Mouse (Mus musculus): Measurements from ENCODE around the gene Slc23a4. TPM values are rescaled to one million over a fixed set of nuclear protein-coding genes. Genes with fewer than 3 reads are reported as not detected.

The Slc23a4 gene
- polyA plus RNA-seq, 1 experiment = 0.84 TPM

GRCm38 (mm10) chr6:34914462-34914861 is 73.7 kb downstream of the Slc23a4 start:
- no peak for DNase-seq (ENCODE audit: extremely low spot score in 1 of 2, low spot score in 1 of 2)

- no peak for DNase-seq (ENCODE audit: extremely low spot score in 1 of 2, low spot score in 1 of 2)
Measured at GRCm38 (mm10) chr6:34913341-34914040, 74.7 kb downstream of the Slc23a4 start.

GRCm38 (mm10) chr6:34910371-34911219 is 77.6 kb downstream of the Slc23a4 start, which contains the start of gene Wdr91:
Gene Wdr91, minus strand, starts transcription at chr6:34910876.
- peak; percentile 71 to 94 for DNase-seq (ENCODE audit: extremely low spot score in 1 of 2, low spot score in 1 of 2)

GRCm38 (mm10) chr6:34909631-34910345 is 78.4 kb downstream of the Slc23a4 start:
- DNase-seq (ENCODE audit: extremely low spot score in 1 of 2, low spot score in 1 of 2) = no peak

- DNase-seq (ENCODE audit: extremely low spot score in 1 of 2, low spot score in 1 of 2) = no peak
Measured at GRCm38 (mm10) chr6:34907696-34908260, 80.4 kb downstream of the Slc23a4 start.

- DNase-seq (ENCODE audit: extremely low spot score in 1 of 2, low spot score in 1 of 2) = no peak
Measured at GRCm38 (mm10) chr6:34907121-34907614, 81.0 kb downstream of the Slc23a4 start.

- peak in 1 of 2 experiments; percentile 27 for DNase-seq (ENCODE audit: extremely low spot score in 1 of 2, low spot score in 1 of 2)
Measured at GRCm38 (mm10) chr6:34906661-34907060, 81.5 kb downstream of the Slc23a4 start.

GRCm38 (mm10) chr6:34906125-34906524 is 82.1 kb downstream of the Slc23a4 start:
- DNase-seq (ENCODE audit: extremely low spot score in 1 of 2, low spot score in 1 of 2) = no peak

GRCm38 (mm10) chr6:34904361-34904760 is 83.8 kb downstream of the Slc23a4 start:
- no peak for DNase-seq (ENCODE audit: extremely low spot score in 1 of 2, low spot score in 1 of 2)

- no peak for DNase-seq (ENCODE audit: extremely low spot score in 1 of 2, low spot score in 1 of 2)
Measured at GRCm38 (mm10) chr6:34903851-34904250, 84.4 kb downstream of the Slc23a4 start.

GRCm38 (mm10) chr6:34903441-34903840 is 84.8 kb downstream of the Slc23a4 start:
- DNase-seq (ENCODE audit: extremely low spot score in 1 of 2, low spot score in 1 of 2) = no peak

- no peak for DNase-seq (ENCODE audit: extremely low spot score in 1 of 2, low spot score in 1 of 2)
Measured at GRCm38 (mm10) chr6:34902578-34902977, 85.6 kb downstream of the Slc23a4 start.

- no peak for DNase-seq (ENCODE audit: extremely low spot score in 1 of 2, low spot score in 1 of 2)
Measured at GRCm38 (mm10) chr6:34901911-34902444, 86.2 kb downstream of the Slc23a4 start.

GRCm38 (mm10) chr6:34900990-34901389 is 87.2 kb downstream of the Slc23a4 start:
- DNase-seq (ENCODE audit: extremely low spot score in 1 of 2, low spot score in 1 of 2) = no peak

GRCm38 (mm10) chr6:34899127-34899526 is 89.1 kb downstream of the Slc23a4 start:
- DNase-seq (ENCODE audit: extremely low spot score in 1 of 2, low spot score in 1 of 2) = no peak

GRCm38 (mm10) chr6:34896168-34896780 is 91.9 kb downstream of the Slc23a4 start:
- no peak for DNase-seq (ENCODE audit: extremely low spot score in 1 of 2, low spot score in 1 of 2)

- DNase-seq (ENCODE audit: extremely low spot score in 1 of 2, low spot score in 1 of 2) = no peak
Measured at GRCm38 (mm10) chr6:34895569-34895968, 92.6 kb downstream of the Slc23a4 start.
